Mouse (Mus musculus) urinary bladder, postnatal 14 days (tissue): ENCODE data around the gene Errfi1.
"Not testable (repeated sequence)": the region's sequence is repeated elsewhere in the genome, so short reads cannot be mapped to it uniquely, and the experiment has no call there.

Experiments used
- DNase-seq: peaks from one replicate; pipeline ENCODE4 v3.0.0; 2021; ENCODE audit warnings: low spot score

Gene Errfi1

DNA sequence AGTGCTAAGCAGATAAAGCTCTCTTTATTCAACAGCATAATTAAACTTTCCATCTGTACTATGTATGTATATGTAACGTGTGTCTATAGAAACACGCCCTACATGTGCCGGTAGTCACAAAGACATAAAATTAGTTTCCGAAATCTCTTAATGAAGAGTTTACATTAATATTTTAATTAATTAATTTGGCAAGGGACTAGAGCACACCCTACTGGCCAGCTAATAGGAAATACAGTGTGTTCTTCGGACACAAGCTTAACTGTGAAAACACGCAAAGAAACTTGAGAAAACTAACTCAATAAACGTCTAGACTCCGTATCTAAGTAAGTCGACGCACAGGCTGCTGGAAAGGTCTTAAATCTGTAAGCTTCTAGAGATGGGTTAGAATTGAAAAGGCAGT is 3.8 kb upstream of the Errfi1 start:
- no peak for DNase-seq

GRCm38 (mm10) chr4:150850893-150851292 is 2.8 kb upstream of the Errfi1 start:
- no peak for DNase-seq

DNA sequence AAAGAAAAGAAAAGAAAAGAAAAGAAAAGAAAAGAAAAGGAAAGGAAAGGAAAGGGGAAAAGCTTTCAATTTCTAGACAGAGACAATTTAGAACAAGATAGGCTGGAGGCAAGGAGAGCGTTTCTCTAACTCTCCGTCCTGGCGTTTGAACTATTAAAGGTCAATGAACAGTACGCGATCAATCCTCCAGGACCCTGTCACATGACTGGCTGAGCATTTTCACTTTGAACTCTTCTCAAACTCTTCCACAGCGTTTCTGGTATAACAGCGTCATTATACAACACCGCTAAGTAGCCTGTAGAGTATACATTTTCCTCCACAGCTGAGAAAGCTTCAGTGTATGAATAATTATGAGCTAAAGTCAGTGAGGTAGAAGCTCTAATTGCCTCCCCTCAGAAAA is 1.7 kb upstream of the Errfi1 start:
- DNase-seq = no peak

- peak; percentile 63 for DNase-seq
Measured at GRCm38 (mm10) chr4:150852479-150852878, 1.2 kb upstream of the Errfi1 start.

DNA sequence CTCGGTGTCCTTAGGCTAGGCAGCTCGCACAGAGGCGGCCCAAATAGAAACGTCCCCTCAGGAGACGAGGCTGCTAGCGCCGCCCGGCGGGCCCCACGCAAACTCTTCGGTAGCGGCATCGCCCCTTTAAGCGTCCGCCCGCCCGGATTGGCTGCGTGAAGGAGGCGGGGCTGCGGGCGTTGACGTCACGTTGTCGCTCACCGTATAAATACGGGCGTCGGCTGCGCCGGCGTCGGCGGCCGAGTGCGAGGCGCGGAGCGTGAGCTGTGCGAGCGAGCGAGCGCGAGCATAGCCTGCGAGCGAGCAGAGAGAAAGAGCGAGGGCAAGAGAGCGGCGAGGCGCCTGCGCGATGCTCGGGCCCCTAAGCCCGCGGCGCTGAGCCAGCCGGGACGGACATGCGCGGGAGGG is 1.1 kb downstream of the Errfi1 start:
- DNase-seq = peak; percentile 97

GRCm38 (mm10) chr4:150855346-150855745 is 1.6 kb downstream of the Errfi1 start:
- DNase-seq = peak; percentile 37

GRCm38 (mm10) chr4:150860526-150860925 is 6.8 kb downstream of the Errfi1 start:
- DNase-seq = peak; percentile 54

DNA sequence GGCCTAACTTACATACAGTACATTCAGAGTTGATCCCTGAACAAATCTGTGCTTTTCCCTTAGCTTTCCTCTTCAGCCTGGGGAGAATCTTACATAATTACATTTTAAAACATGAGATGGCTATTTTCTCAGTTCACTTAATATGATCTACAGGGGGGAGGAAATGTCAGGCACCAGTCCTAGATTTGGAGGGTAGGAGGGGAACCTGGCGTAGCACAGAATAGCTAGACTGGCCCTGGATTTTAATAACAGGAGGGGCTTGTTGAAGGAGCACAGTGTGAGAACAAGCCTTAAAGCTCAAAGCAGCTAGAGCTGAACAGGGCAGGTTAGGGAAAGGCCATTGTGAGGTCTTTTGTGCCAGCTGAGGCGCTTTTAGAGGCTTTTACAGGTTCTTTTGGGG is 7.4 kb downstream of the Errfi1 start:
- no peak for DNase-seq

DNA sequence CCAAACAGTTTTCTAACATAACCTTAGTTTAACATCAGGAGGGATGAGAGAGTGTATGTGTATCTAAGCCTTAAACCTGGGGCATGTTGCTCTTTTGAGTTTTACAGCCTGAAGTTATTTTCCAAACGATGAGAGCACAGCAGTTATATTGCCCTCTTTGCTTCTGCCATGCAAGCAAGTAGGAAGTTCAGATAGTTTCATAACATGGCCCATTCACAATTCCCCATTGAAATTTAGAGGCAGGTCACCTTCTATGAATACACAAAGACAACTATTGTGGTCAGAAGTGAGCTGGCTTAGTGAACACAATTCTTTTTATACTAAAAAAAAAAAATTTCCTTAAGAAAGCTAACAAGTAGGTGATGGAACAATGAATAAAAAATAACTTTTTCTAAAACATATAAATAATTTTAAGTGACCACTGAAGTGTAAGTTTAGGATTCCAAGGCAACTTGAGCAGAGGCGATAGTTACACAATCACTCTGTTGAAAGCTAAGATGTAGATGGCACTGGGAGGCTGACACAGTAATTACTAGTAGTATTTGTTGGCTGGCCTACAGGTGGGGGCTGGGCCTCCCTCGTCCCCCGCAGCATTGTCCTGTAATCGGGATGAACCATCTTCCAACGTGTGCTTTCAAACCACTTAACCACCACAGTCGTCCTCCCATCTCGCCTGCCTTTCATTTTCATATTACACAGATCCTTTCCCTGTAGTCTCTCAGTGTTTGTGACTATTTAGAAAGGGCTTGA is 9.1 kb downstream of the Errfi1 start:
- DNase-seq = no peak

- DNase-seq = peak; percentile 29
Measured at GRCm38 (mm10) chr4:150865371-150865770, 11.7 kb downstream of the Errfi1 start.

DNA sequence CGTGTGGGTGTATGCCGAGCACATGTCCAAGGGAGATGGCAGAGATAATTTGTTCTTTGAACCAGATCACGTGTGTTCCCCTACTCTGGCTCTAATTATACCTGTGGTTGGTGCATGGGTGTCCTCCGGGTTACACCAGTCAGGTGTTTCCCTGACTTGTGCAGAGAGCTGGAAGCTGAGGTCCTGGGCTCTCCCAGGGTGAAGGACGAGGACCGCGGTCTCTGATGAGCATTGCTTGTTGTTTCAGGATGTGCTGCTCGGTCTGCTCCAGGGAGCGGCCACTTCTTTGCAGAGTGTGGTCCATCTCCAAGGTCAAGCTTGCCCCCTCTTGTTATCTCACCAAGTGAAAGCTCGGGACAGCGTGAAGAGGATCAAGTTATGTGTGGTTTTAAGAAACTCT is 12.3 kb downstream of the Errfi1 start:
- no peak for DNase-seq

DNA sequence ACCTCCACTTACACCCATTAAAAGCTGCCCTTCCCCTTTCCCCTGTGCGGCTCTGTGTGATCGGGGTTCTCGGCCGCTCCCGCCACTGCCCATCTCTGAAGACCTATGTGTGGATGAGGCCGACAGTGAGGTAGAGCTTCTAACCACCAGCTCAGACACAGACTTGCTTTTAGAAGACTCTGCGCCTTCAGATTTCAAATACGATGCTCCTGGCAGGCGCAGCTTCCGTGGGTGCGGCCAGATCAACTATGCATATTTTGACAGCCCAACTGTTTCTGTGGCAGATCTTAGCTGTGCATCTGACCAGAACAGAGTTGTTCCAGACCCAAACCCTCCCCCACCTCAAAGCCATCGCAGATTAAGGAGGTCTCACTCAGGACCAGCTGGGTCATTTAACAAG is 12.8 kb downstream of the Errfi1 start:
- DNase-seq = no peak

- no peak for DNase-seq
Measured at GRCm38 (mm10) chr4:150868161-150868560, 14.4 kb downstream of the Errfi1 start.

GRCm38 (mm10) chr4:150868859-150869258 is 15.1 kb downstream of the Errfi1 start:
- no peak for DNase-seq

DNA sequence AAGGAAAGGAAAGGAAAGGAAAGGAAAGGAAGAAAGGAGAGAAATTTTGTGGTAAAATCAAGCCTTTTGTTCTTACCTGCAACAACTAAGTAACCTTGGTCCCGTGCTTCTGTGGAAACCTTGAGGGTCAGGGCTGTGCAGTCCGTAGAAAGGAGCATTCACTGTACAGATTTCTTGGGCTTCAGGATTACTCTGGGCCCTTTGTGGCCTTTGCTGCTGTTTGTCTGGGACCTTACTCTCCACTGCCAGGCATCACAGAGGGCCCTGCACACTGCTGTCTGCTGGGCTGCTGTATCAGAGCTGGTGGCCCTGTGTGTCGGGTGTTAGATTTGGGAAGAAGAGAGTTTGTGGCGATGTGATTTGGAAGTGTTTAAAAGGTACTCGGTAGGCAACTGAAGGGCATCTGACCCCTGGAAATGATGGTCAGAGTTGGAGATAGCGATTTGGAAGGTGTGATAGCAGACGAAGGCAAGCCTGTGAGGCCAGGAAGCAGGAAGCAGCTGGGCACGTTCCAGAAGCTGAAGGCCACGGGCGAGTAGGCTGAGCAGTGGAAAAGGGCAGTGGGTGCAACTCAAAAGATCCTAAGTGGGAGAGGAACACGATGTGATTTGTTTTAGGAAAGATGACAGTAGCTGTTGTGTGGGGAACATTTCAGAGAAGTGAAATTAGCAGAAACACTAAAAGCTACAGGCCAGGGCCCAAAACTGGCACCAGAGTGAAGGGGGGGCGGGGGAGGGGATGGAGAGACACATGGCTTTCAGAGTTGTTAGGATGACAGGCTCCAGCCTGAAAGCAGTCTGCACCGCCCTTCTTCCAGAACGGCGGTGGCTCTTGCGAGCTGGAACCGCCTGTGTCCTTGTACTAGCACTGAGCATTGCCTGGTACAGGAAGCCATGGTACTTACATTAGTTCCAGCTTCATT is 15.8 kb downstream of the Errfi1 start:
- DNase-seq = no peak

- DNase-seq = peak; percentile 58
Measured at GRCm38 (mm10) chr4:150870963-150871391, 17.3 kb downstream of the Errfi1 start.

GRCm38 (mm10) chr4:150871392-150872138 is 17.8 kb downstream of the Errfi1 start:
- peak; percentile 73 for DNase-seq

- peak; percentile 33 for DNase-seq
Measured at GRCm38 (mm10) chr4:150872139-150872651, 18.5 kb downstream of the Errfi1 start.

DNA sequence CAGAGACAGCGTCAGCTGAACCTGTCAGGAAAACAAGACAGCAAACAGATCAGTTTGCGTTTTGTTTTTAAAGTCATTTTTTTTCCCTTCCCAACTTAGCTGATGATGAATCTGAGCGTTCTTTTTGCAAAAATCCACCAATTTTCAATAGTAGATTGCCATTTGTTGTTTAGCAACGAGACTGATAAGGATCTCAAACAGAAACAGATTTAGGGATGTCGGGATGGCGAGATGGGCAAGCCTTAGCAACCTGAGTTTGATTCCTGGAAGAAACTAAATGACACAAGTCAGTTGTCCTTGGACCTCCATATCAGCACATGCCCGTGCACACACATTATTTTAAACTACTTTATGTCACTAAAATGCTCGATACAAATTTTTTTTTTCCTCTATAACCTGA is 19.0 kb downstream of the Errfi1 start:
- no peak for DNase-seq

DNA sequence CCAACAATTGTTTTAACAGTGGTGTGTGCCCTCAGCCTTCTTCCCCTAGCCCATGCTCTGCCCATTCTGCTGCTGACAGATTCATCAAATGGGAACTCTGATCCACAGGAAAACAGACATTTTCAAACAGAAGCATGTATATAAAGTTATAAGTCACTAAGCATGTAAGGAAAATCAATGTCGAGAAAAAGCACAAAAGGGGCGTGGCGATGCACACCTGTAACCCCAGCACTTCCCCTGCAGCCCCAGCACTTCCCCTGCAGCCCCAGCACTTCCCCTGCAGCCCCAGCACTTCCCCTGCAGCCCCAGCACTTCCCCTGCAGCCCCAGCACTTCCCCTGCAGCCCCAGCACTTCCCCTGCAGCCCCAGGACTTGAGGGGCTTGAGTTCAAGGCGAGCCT is 20.7 kb downstream of the Errfi1 start:
- not testable (repeated sequence) for DNase-seq

GRCm38 (mm10) chr4:150875393-150875792 is 21.7 kb downstream of the Errfi1 start:
- DNase-seq = no peak

GRCm38 (mm10) chr4:150879631-150880030 is 25.9 kb downstream of the Errfi1 start:
- DNase-seq = no peak
